Mouse (Mus musculus): Measurements from ENCODE around the gene Scrt2. TPM values are rescaled to one million over a fixed set of nuclear protein-coding genes. Genes with fewer than 3 reads are reported as not detected.

Scrt2 gene
- total and polyA plus RNA-seq, 3 experiments, result 0.05 TPM; not detected in 2

DNA sequence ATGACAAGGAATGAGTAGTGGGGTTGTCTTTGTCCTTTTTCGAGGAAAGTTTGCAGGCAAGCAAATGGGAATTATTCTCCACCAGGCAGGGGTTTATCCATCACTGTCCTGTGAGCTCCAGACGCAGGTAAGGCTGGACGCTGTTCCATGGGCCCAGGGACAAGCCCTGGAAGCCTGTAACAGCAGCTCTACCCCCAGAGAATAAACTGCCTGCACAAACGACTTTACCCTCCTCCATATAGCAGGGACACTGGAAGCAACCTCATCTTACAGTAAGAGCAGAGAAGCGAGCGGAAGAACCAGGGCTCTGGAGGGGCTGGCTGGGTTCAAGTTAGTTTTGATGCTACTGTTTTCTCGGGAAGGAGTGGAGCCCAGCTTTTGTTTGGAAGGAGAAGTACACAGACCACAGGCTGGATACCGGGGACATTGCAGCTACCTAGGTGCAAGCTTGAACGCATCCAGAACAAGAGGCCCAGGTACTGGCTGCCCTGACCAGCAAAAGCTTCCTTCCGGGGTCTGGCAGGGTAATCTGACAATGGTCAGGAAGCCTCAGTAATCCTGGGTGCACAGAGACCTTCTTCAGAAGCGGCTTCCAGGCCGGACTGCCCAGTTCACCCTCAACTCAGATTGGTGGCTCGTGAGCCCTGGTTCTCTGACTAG lies 31.6 kb upstream of the Scrt2 start:
- Histone ChIP-seq H3K27me3 (ENCODE audit: insufficient read depth, low read length) (peaks cover 19% of the 10 kb centered on the region; the same call in 1 of the 2 replicates), H3K36me3 (replicated peaks) (no peaks in the 10 kb centered on the region), H3K4me1 (ENCODE audit: insufficient read depth, low read depth, low read length) (no peaks in the 10 kb centered on the region), H3K9me3 (replicated peaks) (peaks cover 3% of the 10 kb centered on the region; the same call in 1 of the 2 replicates), H3K4me3 (ENCODE audit: low read depth, low read length) (no peak overlapping the region)
- no peak for ATAC-seq (ENCODE audit: extremely low read depth, insufficient number of reproducible peaks, low FRiP score, poor library complexity, severe bottlenecking)
- no peak for DNase-seq (ENCODE audit: low spot score)
- no peak for TF ChIP-seq CTCF (IDR thresholded peaks at IDR 0.05; ENCODE audit: low read depth, low read length)
- TF ChIP-seq GATA1 (IDR thresholded peaks at IDR 0.05; ENCODE audit: borderline replicate concordance, low read length), result no peak
- no peak for TF ChIP-seq GATA2 (IDR thresholded peaks at IDR 0.05; ENCODE audit: borderline replicate concordance, low read depth, low read length)
- TF ChIP-seq POLR2AphosphoS5 (IDR thresholded peaks at IDR 0.05; ENCODE audit: insufficient replicate concordance, low read depth, low read length), result no peak
- TF ChIP-seq TAL1 (conservative IDR thresholded peaks at IDR 0.05; ENCODE audit: low read depth, low read length), result no peak

DNA sequence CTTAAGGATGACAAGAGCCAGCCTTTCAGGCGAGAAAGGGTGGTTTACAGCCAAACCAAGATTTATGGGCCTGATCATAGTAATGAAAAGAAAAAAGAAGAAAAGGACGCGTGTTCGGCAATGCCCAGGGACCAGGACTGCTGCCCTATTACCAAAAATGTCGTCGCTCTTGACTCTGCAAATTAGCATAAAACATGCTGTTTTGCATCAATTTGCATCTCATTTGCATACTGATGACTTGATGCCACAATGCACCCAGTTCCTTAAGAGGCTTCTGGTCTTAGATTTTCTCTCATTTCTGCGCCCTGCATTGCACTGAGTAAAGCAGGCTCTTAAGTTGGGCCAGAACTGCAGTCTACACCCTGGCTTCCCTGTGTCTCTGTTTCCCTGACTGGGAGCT lies 31.0 kb upstream of the Scrt2 start:
- TF ChIP-seq TAL1 (conservative IDR thresholded peaks at IDR 0.05; ENCODE audit: low read depth, low read length) (no peak), POLR2AphosphoS5 (IDR thresholded peaks at IDR 0.05; ENCODE audit: insufficient replicate concordance, low read depth, low read length) (no peak), CTCF (IDR thresholded peaks at IDR 0.05; ENCODE audit: low read depth, low read length) (no peak), GATA1 (IDR thresholded peaks at IDR 0.05; ENCODE audit: borderline replicate concordance, low read length) (no peak)
- DNase-seq (ENCODE audit: low spot score) (no peak), ATAC-seq (ENCODE audit: extremely low read depth, insufficient number of reproducible peaks, low FRiP score, poor library complexity, severe bottlenecking) (no peak)
- Histone ChIP-seq H3K36me3 (replicated peaks) (no peaks in the 10 kb centered on the region), H3K4me3 (ENCODE audit: low read depth, low read length) (no peak overlapping the region), H3K4me1 (ENCODE audit: insufficient read depth, low read depth, low read length) (no peaks in the 10 kb centered on the region), H3K27me3 (ENCODE audit: insufficient read depth, low read length) (peaks cover 22% of the 10 kb centered on the region), H3K9me3 (replicated peaks) (peaks cover 3% of the 10 kb centered on the region; the same call in 1 of the 2 replicates)

GRCm38 (mm10) chr2:152051985-152052384 lies 29.3 kb upstream of the Scrt2 start:
- DNase-seq (ENCODE audit: low spot score) (no peak), ATAC-seq (ENCODE audit: extremely low read depth, insufficient number of reproducible peaks, low FRiP score, poor library complexity, severe bottlenecking) (no peak)
- no peaks in the 10 kb centered on the region for H3K4me1 ChIP-seq (ENCODE audit: insufficient read depth, low read depth, low read length)
- H3K4me3 ChIP-seq (ENCODE audit: low read depth, low read length), result no peak overlapping the region
- no peak for TF ChIP-seq CTCF (IDR thresholded peaks at IDR 0.05; ENCODE audit: low read depth, low read length)
- TF ChIP-seq GATA2 (IDR thresholded peaks at IDR 0.05; ENCODE audit: borderline replicate concordance, low read depth, low read length), result no peak
- no peak for TF ChIP-seq TAL1 (conservative IDR thresholded peaks at IDR 0.05; ENCODE audit: low read depth, low read length)
- no peak for TF ChIP-seq GATA1 (IDR thresholded peaks at IDR 0.05; ENCODE audit: borderline replicate concordance, low read length)
- no peak for TF ChIP-seq POLR2AphosphoS5 (IDR thresholded peaks at IDR 0.05; ENCODE audit: insufficient replicate concordance, low read depth, low read length)
- peaks cover 33% of the 10 kb centered on the region for H3K27me3 ChIP-seq (ENCODE audit: insufficient read depth, low read length)
- H3K36me3 ChIP-seq (replicated peaks), result no peaks in the 10 kb centered on the region
- peaks cover 3% of the 10 kb centered on the region; the same call in 1 of the 2 replicates for H3K9me3 ChIP-seq (replicated peaks)

DNA sequence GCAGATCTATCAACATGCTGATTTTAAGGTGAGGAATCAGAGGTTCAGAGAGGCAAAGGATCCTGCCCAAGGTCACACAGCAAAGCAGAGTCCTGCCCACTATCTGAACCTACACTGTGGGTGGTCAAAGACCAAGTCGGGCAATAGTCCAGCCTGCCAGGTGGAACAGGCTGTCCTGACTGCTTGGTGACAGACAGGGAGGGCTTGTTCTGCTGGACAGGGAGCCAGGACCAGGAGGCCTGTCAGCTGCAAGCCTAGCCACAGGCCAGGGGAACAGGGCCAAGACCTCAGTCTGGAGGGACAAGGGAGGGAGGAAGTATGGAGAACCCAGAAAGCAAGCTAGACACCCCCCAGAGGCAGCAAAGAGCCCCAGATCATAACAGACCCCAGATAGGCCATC lies 25.9 kb upstream of the Scrt2 start:
- Histone ChIP-seq H3K9me3 (replicated peaks) (no peaks in the 10 kb centered on the region), H3K4me1 (ENCODE audit: insufficient read depth, low read depth, low read length) (no peaks in the 10 kb centered on the region), H3K36me3 (replicated peaks) (no peaks in the 10 kb centered on the region), H3K27me3 (ENCODE audit: insufficient read depth, low read length) (peaks cover 19% of the 10 kb centered on the region), H3K4me3 (ENCODE audit: low read depth, low read length) (no peak overlapping the region)
- ATAC-seq (ENCODE audit: extremely low read depth, insufficient number of reproducible peaks, low FRiP score, poor library complexity, severe bottlenecking) (no peak), DNase-seq (ENCODE audit: low spot score) (no peak)
- TF ChIP-seq POLR2AphosphoS5 (IDR thresholded peaks at IDR 0.05; ENCODE audit: insufficient replicate concordance, low read depth, low read length) (no peak), CTCF (IDR thresholded peaks at IDR 0.05; ENCODE audit: low read depth, low read length) (no peak), TAL1 (conservative IDR thresholded peaks at IDR 0.05; ENCODE audit: low read depth, low read length) (no peak), GATA1 (IDR thresholded peaks at IDR 0.05; ENCODE audit: borderline replicate concordance, low read length) (no peak), GATA2 (IDR thresholded peaks at IDR 0.05; ENCODE audit: borderline replicate concordance, low read depth, low read length) (no peak)

DNA sequence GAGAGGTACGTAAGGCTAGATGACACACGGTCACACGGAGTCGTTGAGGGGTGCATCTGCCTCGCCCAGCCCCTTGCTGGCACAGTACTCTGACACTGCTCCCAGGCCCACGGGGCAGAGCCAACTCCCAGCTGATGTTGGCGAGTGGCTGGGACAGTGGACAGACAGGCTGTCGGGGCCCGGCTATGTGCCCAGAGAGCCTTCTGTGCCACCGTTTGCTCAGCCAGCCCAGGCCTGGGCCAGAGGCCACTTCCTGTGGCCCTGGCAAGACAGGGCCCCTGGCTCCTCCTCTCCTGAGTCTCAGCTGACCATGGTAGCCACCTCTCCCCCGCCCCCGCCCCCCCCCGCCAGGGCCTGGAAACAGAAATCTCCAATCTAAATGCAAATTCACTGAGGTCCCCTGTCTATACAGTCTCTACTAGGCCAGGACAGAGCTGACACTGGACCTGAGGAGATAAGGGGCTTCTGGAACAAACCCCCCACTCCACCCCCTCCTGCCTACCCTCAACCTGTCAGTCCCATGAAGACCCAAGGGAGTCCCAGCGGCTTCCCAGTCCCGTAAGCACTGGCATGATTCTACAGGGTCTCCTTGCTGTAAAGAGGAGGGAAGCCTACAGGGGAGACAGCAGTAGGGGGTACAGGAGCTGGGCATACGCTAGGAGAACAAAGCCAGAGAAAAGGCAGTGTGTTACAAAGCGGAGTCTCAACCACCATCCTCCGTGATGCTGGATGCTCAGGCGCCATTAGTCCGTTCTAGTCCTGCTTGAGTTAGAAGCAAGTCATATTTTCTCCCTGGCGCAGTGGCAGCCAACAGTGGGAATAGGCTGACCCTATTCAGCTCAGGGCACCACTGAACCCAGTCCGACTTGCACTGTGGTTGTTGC lies 24.7 kb upstream of the Scrt2 start:
- Histone ChIP-seq H3K9me3 (replicated peaks) (no peaks in the 10 kb centered on the region), H3K36me3 (replicated peaks) (no peaks in the 10 kb centered on the region), H3K27me3 (ENCODE audit: insufficient read depth, low read length) (peaks cover 19% of the 10 kb centered on the region), H3K4me3 (ENCODE audit: low read depth, low read length) (no peak overlapping the region), H3K4me1 (ENCODE audit: insufficient read depth, low read depth, low read length) (no peaks in the 10 kb centered on the region)
- DNase-seq (ENCODE audit: low spot score), result no peak
- ATAC-seq (ENCODE audit: extremely low read depth, insufficient number of reproducible peaks, low FRiP score, poor library complexity, severe bottlenecking), result no peak
- TF ChIP-seq POLR2AphosphoS5 (IDR thresholded peaks at IDR 0.05; ENCODE audit: insufficient replicate concordance, low read depth, low read length), result no peak
- TF ChIP-seq CTCF (IDR thresholded peaks at IDR 0.05; ENCODE audit: low read depth, low read length), result no peak
- no peak for TF ChIP-seq TAL1 (conservative IDR thresholded peaks at IDR 0.05; ENCODE audit: low read depth, low read length)
- TF ChIP-seq GATA2 (IDR thresholded peaks at IDR 0.05; ENCODE audit: borderline replicate concordance, low read depth, low read length), result no peak
- no peak for TF ChIP-seq GATA1 (IDR thresholded peaks at IDR 0.05; ENCODE audit: borderline replicate concordance, low read length)

- DNase-seq (ENCODE audit: low spot score) (no peak), ATAC-seq (ENCODE audit: extremely low read depth, insufficient number of reproducible peaks, low FRiP score, poor library complexity, severe bottlenecking) (no peak)
- no peaks in the 10 kb centered on the region for H3K36me3 ChIP-seq (replicated peaks)
- H3K27me3 ChIP-seq (ENCODE audit: insufficient read depth, low read length), result peaks cover 19% of the 10 kb centered on the region
- H3K9me3 ChIP-seq (replicated peaks), result no peaks in the 10 kb centered on the region
- TF ChIP-seq TAL1 (conservative IDR thresholded peaks at IDR 0.05; ENCODE audit: low read depth, low read length) (no peak), GATA2 (IDR thresholded peaks at IDR 0.05; ENCODE audit: borderline replicate concordance, low read depth, low read length) (no peak), CTCF (IDR thresholded peaks at IDR 0.05; ENCODE audit: low read depth, low read length) (no peak), POLR2AphosphoS5 (IDR thresholded peaks at IDR 0.05; ENCODE audit: insufficient replicate concordance, low read depth, low read length) (no peak), GATA1 (IDR thresholded peaks at IDR 0.05; ENCODE audit: borderline replicate concordance, low read length) (no peak)
- no peak overlapping the region for H3K4me3 ChIP-seq (ENCODE audit: low read depth, low read length)
- H3K4me1 ChIP-seq (ENCODE audit: insufficient read depth, low read depth, low read length), result no peaks in the 10 kb centered on the region
These were observed 24.1 kb upstream of the Scrt2 start for GRCm38 (mm10) chr2:152057252-152057563.
